Mouse (Mus musculus): ENCODE measurements around the gene 9630041A04Rik.

The 9630041A04Rik gene

GRCm38 (mm10) chr9:101922846-101923245 is 61.2 kb downstream of the 9630041A04Rik start:
- DNase-seq = no peak

DNA sequence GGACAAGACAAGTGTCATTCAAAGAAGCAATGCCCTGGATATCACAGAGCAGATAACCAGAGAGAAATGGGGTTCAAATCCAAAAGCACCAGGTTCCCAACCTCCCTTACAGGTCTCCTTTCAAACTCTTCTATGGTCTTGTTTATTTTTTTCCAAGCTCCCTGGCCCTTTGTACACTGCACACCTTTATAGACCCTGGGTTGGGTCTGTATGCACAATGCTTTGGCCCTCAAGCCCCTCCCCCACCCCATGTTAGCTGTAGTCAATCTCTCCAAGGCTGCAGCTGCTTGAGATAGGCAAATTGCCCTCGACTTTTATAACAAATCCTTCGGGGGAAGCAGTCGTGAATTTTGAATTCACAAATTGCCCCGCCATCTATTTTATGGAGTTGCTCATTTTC is 63.2 kb downstream of the 9630041A04Rik start:
- no peak for DNase-seq

GRCm38 (mm10) chr9:101933946-101934573 is 72.4 kb downstream of the 9630041A04Rik start:
- DNase-seq = no peak

- DNase-seq = no peak
Measured at GRCm38 (mm10) chr9:101934887-101935286, 73.2 kb downstream of the 9630041A04Rik start.

GRCm38 (mm10) chr9:101938066-101938465 is 76.4 kb downstream of the 9630041A04Rik start:
- no peak for DNase-seq

- DNase-seq = no peak
Measured at GRCm38 (mm10) chr9:101939006-101939405, 77.4 kb downstream of the 9630041A04Rik start.

- DNase-seq = no peak
Measured at GRCm38 (mm10) chr9:101940182-101940581, 78.5 kb downstream of the 9630041A04Rik start.

- no peak for DNase-seq
Measured at GRCm38 (mm10) chr9:101942058-101942669, 80.5 kb downstream of the 9630041A04Rik start.

DNA sequence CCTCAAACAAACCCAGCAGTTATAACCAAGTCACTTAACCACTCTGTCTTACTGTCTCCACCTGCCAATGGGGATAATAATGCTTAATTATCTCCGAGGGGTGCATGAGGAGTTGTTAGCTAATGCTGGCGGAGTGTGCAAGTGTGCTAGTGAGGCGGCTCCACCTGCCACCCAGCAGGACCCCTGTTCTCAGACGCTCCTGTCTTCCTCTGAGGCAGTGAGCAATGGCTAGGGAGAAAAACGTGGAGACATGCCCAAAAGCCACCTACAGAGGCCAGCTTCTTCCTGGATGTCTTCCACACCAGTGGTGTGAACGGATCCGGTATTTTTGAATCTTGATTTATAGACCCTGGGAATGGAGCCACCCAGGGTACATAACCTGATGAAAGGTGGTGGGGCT is 83.7 kb downstream of the 9630041A04Rik start:
- DNase-seq = no peak

DNA sequence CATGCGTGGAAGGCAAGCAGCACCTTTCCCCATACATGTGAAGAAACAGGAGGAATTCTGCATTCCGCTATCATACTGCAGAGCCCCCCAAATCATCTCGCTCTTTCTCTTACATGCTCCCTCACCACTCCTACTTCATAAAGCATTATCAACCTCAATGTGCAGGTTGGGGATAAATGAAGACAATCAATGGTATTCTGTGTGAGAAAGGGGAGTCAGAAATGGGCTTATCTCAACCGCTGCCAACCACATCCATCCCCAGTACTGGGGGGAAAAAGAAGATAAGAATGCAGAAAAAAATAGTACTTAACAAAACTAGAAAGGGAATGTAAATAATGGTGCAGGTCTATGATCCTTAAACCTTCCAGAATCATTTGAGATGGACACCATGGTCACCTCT is 84.2 kb downstream of the 9630041A04Rik start:
- no peak for DNase-seq

DNA sequence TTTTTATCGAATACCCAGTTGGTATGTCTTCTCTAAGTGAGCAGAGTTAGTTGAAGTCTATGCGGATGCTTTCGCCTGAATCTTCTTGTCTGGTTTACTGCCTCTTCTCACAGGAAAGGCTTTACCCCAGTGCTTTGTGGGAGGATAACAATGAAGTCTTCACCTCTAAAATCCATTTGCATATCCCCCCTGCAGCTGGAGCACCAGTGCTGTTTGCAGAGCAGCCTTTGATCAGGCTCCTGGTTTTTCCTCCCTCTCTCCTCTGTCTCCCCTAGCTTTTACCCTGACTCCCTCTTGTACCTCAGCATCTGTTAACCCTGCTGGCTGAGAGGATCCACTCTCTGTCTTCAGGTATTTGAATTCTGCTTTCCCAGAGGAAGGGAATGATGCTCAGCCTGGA is 88.5 kb downstream of the 9630041A04Rik start:
- no peak for DNase-seq

- DNase-seq = no peak
Measured at GRCm38 (mm10) chr9:101954529-101954928, 92.9 kb downstream of the 9630041A04Rik start.

DNA sequence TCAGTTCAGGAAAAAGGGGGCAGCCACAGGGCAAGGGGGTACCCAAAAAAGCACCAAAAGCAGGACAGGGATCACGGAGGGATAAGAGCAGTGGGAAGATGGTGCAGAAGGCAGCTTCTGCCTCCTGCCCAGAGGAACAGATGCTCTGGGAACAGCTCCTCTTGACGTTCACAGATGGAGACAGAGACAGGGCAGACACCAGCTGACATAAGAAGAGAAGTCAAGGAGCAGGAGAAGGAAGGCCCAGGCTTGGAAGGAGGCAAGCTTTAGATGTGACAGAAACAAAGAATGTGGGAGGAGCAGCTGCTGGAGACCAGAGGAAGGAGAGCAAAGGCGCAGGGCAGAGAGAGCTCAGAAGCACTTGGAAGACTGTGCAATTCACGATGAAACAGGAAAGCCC is 94.6 kb downstream of the 9630041A04Rik start:
- DNase-seq = no peak

DNA sequence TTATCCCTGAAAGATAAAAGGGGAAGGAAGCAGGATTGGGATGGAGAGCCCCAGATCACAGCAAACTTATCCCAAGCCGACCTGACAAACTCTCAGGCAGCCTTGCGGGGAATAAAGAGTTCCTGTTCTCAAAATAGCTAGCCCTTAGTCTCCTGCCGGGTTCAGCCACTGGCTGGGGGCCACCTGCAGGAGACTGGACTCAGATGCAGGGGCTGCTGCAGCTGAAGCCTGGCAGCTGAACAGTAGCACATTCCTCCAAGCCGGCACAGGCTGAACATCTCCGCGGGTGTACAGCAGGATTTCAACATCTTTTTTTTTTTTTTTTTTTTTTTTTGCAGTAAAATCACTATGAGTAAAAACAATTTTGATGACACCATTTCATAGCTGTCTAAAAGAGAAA is 110.2 kb downstream of the 9630041A04Rik start:
- no peak for DNase-seq

GRCm38 (mm10) chr9:101972314-101972713 is 110.7 kb downstream of the 9630041A04Rik start:
- no peak for DNase-seq

- no peak for DNase-seq
Measured at GRCm38 (mm10) chr9:101976884-101977465, 115.3 kb downstream of the 9630041A04Rik start.

- DNase-seq = no peak
Measured at GRCm38 (mm10) chr9:101981161-101981560, 119.5 kb downstream of the 9630041A04Rik start.

- DNase-seq = no peak
Measured at GRCm38 (mm10) chr9:101982378-101982777, 120.7 kb downstream of the 9630041A04Rik start.

DNA sequence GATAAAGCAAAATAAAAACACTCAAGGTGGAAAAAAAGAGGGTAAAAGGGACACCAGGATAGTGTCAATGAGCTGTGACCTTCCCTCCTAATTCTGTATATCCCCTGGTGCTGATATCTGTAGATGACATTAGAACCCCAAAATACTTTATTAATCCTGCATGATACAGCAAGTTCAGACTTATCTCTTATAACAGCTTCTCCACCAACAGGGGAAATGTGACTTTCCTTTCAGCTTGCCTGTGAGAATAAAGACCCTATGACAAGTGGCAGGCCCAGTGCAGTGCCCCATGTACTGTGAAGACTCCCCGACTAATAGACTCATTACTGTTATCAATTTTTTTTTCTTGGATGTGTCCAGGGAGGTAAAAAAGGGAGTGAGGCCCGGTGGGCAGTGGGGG is 125.3 kb downstream of the 9630041A04Rik start:
- DNase-seq = no peak

GRCm38 (mm10) chr9:101990032-101990431 is 128.4 kb downstream of the 9630041A04Rik start:
- DNase-seq = no peak

GRCm38 (mm10) chr9:101990836-101991235 is 129.2 kb downstream of the 9630041A04Rik start:
- DNase-seq = no peak
